Mouse (Mus musculus): ENCODE results near the gene Cyp46a1.

Cyp46a1 gene

DNA sequence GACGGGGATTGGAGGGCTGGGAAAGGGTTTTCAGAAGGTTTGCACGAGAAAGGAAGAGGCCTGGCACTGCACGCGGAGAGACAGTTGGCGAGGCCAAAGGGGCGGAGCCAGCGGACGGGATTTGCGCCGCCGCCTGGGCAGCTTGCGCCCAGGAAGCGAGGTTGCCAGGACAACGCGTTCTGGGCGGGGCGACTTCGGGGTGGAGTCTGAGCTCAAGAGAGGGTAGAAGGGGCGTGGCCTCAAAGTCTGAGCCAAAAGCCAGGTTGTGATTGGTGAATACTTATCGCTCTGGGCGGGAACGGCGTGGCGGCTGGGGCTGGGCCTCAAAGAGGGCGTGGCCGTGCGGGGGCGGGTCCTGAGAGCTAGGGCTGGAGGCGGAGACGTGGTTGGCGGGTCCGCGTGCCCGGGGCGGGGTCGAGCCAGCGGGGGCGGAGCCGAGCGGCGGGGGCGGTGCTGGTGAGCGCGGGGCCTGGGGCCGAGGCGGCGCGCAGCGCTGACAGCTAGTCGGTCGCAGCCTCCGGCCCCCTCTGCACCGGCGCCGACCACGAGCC lies at the start of gene Cyp46a1:
TSS of gene Cyp46a1 (plus strand) at position 487 of the 551 bp plus-strand sequence.
- peak; percentile 100 for DNase-seq

DNA sequence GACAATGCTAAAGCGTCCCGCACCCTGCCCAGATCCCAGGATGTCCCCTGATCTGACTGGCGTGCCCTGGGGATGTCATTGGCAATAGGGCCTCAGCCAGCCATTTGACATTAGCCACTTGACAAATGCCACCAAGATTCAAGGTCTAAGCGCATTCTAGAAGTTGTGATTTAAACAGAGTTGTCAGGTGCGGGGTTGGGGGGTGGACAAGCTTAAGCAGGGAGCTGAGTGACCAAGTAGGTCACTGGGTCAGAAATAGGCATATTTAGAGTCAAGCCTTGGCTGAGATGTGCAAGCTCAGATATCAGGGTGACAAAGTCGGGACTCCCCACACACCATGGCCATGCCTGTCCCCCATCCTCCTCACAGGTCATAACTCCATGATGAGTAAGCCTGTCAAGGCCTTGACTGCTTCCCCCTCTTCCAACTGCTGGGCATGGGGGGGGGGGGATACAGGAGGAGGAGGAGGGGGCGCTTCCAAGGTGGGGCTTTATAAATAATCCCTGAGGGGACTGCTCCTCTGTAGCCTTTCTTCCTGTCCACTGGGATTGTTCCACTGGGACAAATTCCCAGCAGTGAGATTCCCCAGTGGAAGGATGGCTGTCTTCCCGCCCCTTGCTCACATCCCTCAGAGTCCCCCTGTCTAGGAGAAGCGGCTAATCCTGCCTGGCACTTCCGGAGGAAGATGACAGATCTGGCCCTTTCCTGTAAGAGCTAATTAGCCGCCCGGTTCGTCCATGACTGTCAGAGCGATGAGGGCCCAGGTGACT lies 49.5 kb upstream of the Cyp46a1 start:
- DNase-seq = no peak

DNA sequence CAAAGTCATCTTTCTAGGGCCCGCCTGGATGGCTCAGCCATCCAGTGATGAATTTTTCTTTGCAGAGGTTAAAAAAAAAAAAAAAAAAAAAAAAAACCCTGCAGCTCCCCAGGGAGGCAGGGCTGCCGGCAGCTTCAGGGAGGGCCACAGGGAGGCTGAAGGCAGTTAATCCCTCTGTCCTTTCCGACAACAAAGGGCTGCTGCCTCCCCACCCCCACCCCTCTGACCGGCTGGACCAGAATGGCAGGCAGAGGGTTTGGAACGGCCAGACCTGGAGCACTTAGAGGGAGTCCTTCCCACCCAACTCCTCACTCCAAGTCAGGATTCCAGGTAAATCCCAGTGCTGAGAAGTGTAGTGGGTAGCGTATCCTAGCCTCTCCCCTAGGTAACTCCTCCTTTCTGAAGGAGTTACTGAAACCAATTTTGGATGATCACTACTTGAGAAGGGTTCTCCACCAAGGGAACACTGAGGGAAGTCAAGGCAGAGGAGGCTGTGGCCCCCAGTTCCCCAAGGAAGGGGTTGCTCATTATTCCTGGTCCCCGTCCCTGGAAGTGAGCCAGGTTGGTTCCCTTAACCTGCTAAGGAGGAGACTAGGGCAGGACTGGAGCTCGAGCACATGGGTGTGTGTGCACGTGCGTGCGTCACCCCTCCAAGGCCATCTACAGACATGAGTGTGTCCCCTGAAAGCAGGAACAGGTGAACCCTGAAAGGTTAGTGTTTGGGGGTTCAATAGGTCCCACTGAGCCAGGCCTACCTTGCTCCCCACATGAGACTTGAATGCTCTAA lies 48.8 kb upstream of the Cyp46a1 start:
- no peak for DNase-seq

DNA sequence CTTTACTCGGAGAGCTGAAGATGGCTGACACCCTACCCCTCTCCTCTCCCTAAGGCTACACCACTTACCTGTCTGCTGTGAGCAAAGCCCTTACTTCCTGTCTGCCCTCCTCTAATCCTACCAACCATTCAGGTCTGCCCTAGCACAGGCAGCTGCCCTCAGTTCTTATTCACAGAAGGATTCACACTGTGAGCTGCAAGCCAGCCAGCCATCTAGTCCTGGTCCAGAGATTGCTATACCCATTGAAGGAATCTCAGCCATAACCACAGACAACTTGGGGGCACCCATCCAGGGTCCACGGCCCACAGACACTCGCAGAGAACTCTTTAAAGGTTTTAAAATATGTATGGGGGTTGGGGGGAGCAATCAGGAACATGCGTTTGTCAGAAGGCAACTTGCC lies 47.8 kb upstream of the Cyp46a1 start:
- DNase-seq = no peak

DNA sequence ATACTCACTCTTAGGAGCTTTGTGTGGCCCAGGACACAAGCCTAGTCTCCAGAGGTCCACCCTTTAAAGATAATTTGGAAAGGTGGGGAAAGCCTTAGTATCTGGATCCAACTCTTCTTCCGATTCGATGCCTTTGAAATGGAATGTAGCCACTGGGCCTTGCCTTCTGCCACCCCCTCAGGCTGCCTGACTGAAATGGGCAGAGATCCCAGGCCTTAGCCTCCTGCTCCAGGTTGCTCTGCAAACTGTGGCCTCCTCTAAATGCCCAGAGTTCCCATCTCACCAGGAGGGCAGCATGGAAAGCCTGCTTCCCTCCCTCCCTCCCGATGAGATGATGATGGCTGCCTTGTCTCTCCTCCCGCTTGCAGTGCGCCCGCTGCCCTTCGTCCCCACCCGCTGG lies 47.2 kb upstream of the Cyp46a1 start:
- no peak for DNase-seq

DNA sequence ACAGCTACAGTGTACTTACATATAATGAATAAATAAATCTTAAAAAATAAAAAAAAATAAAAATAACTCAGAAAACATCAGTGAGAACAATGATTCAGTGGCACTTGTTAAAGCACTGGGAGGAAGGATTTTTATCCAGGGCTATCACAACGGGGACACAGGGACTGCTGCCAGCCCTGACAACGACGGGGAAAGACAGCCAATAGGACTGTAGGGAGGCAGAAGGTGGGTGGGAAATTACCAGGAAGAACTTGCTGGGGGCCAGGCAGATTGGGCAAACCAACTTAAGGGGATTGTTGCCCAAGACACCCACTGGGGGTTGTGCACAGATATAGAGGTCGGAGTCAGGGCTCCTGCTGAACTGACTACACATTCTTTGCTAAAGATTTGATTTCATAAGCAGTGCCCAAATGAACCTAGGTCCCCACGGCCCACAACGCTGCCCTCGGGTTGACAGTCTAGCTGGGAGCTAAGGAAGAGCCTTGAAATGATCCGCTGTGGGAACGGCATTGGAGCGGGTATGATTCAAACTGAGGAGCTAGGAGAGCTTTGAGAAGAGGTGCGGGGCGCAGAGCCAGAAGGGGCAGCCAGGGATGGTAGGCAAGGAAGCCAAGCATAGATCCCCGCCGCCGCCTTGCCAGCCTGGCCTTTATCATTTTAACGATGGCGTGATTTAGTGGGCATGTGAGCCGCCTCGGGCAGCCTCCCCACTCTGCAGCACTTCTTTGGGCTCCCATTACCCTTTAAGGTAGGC lies 45.9 kb upstream of the Cyp46a1 start:
- no peak for DNase-seq

DNA sequence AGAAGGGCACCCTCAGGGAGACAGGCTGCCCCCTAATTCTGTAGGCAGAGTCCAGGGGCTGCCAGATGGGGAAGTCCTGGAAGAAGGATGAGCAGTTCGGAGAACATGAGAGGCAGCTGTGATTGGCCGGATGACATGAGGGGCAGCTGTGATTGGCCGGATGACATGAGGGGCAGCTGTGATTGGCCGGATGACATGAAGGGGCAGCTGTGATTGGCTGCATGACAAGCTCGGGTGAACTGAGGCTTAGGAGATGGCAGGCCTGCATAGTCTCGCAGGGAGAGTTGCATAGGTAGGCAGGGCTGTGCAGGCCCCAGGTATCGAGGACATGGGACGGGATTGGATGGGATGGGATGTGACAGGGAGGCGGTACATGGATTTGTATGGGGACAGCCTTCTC lies 41.8 kb upstream of the Cyp46a1 start:
- no peak for DNase-seq

DNA sequence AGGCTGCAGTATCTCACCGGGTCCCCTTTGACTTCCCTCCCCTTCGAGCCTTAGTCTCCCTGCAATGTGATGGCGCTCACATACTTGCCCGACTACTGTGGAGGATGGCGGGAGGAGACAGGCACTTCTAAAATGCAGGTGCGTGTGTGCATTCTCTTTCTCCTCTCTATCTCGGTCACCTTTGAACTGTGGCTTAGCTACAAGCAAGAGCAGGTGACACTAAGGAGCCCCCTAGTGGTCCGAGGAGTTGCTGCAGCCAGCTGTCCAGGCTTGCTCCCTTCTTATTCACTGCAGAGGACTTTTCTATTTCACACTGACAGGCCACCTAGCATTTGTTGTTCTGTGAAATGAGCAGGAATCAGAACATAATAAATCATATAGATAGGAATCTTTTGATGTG lies 41.2 kb upstream of the Cyp46a1 start:
- peak; percentile 82 for DNase-seq

DNA sequence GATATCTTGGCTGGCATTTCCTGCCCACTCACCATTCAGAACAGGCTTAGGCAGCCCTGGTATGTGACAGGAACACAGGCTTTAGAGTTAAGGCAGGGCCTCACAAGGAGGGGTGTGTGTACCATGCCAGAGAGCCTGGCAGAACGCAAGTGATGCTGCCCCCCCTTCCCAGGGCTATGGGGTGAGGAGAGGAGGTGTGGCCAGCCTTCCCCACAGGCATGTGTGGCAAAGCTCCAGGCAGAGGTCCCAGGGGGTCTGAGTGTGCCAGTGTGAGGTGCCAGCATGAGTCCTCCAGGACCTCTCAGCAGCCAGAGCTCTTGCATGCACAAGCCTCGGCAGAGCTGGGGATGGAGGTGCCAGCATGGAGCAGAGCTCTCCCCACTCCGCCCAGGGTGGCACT lies 39.6 kb upstream of the Cyp46a1 start:
- no peak for DNase-seq

DNA sequence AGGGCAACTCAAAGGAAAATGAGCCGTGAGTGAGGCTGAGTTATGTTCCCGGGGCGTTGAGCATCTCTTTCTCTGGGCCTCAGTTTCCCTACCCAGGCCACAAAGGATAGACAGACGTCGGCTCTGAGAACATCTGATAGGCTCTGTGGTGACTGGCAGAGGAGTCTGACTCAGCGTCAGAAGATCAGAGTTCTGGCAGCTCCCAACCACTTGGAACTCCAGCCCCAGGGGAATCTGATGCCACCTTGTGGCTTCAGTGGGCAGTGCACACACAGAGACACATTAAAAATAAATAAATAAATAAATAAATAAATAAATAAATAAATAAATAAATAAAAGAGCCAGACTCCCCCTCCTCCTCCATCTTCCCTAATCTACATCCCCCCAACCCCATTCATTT lies 37.1 kb upstream of the Cyp46a1 start:
- no peak for DNase-seq

DNA sequence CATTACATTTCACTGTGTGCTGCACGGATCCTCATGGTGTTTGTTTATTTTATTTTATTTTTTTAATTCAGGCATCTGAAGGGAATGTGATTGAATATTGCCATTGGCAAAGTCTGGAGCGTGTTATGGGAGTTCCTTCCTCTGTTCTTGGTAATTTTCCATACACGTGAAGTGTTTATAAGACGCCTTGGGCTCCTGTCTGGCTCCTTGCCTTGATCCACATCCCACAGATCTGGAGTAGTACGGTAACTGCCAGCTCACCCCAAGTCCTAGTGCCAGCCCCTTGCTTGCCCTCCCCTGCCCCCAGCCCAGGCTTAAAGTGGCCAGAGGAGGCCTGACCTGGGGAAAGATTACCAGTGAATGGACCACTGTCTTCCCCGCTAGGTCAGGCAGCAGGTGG lies 33.2 kb upstream of the Cyp46a1 start:
- DNase-seq = no peak

DNA sequence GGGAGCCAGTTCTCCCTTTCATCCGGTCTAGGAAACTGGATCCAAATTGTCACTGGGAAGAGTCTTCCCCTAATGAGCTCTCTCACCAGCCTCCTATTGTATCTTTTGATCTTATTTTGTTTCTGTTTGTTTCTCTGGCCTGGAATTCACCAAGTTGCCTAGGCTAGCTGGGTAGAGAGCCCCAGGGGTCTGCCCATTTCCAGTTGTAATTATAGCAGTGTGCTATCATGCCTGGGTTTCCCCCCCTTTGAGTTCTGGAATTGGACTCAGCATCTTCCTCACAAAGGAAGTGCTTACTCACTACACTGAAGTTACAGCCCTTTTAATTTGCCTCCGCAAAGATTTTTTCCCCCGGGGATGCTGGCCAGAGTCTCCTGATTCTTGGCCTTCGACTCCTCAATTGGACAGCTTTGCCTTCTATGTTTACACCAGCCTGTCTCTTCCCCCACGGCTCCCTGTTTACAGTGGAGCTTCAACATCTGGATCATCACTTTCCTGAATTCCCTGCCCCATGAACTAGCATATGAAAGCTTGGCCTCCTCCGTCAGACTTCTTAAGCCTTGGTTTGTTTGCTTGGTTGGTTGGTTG lies 30.3 kb upstream of the Cyp46a1 start:
- DNase-seq = no peak

DNA sequence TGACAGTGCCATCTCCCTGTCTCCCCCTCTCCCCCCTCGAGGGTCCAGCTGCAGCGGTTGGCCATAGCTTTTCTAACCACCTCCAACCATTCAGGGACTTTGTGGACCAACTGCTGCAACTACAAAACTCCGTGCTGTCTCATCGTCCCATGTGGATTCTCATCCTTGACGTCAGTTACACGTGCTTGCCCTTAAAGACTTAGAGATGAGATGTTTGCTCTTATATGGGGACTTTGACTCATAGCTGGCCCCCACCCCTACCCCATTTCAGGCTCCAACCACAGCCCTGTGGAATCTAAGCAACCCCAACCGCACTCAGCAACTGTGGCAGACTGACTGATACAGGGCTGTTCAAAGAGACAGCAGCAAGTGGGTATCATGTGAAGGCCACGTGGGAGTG lies 29.0 kb upstream of the Cyp46a1 start:
- no peak for DNase-seq

DNA sequence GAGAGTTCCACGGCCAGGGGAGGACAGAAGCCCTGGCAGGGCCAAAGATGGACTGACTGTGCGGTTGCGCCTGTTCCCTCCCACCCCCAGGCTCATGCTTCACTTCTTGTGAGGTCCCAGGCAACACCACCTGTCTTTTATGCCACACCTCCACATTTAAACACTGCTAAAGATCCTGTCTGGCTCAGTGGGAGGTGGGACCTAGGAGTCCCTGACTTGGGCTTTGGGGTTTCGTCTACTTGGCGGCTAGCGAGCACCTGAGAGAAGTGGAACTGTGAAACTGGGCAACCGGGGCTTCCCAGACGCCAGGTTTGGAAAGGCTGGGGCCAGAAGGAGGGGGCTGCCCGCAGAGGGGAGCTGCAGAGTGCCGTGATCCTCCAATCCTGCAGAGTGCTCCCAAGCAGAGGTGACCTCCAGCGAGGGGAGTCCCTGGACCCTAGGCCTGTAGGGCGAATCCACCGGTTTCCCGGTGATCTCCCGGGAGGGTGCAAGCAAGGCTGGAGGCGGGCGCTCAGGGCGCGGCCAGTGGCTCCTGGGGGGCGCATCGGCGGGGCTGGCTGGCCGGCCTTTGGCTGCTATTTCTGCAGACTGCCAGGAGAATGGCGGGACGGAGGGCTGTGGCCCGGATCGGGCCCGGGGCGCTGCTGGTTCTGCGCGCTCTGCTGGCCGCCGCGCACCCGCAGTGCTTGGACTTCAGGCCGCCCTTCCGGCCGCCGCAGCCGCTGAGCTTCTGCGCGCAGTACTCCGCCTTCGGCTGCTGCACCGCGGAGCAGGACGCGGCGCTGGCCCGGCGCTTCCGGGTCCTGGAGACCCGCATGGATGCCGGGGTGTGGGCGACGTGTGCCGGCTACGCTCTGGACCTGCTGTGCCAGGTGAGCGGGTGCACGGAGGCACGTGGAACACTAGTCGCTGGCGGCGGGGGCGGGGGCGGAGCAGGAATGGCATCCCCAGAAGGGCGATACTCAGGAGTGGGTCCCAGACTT lies 28.1 kb upstream of the Cyp46a1 start, which contains the start of gene Hhipl1:
TSS of gene Hhipl1 (plus strand) at position 459 of the 983 bp plus-strand sequence.
- DNase-seq = peak; percentile 55

DNA sequence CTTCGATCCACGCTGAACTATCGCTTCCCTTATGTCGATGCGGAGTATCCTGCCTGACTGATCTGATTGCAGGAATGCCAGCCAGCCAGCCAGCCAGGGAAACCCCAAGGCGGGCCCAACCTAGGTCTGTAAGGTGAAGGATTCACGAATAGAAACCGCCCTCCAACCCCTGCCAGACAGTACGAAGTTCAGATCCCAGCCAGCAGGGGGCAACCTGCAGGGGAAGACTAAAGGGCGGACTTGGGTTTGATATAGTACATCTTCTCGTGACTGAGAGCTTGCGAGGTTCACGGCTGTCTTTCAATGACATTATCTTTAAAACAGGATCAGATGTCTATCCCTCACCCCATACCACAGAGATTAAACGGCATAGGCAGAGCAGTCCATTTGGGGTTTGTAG lies 26.6 kb upstream of the Cyp46a1 start:
- peak; percentile 73 for DNase-seq

DNA sequence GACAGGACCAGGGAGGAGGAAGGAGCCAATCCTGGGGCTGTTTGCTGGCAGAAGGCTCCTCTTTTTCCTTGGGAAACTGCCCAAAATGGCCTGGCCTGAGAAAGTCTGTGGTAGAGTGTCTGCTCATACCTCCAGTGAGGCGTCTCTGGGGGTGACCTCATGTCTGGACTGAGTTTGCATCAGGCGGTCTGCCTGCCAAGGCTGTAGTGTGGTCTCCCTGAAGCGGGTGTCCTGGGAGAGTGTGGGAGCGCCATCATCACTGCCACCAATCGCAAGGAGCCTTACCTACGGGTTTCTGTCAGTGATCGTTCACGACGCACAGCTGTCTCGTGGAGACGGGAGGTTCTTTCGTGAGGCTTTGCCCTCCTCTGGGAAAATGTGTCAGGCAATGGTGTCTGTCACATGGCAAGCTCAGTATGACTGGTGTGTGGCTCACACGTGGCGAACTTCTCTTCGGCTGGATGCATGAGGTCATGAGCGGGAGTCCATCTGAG lies 25.8 kb upstream of the Cyp46a1 start:
- DNase-seq = peak; percentile 59

DNA sequence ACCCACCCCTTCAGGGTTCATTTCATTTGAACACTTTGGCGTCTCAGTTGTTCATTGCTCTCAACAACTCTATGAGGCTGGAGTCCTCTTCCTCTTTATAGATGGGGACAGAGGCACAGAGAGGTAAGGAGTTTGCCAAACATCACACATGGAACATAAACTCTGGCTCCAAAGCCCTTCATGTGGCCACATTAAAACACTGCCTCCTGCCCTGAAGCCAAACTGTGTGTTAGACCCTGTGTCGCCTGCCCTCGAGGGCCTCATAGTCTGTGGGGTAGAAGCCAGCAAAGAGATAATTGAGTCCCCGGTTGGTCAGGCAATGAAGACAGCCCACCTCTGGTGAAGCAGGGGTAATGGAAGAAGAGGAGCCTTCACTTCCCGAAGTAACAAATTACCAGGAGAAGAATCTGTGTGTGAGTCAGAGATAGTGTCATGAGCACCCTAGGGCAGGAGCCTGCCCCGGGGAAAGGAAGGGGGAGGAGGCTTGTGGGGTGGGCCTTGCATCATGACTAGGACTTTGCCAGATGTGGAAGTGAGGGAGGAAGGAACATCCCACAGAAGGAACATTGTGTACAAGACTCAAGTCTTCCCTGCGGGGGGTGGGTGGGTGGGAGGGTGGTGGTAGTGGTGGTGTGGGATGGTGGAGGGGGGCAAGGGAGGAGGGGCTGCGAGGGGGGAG lies 24.9 kb upstream of the Cyp46a1 start:
- peak; percentile 55 for DNase-seq

DNA sequence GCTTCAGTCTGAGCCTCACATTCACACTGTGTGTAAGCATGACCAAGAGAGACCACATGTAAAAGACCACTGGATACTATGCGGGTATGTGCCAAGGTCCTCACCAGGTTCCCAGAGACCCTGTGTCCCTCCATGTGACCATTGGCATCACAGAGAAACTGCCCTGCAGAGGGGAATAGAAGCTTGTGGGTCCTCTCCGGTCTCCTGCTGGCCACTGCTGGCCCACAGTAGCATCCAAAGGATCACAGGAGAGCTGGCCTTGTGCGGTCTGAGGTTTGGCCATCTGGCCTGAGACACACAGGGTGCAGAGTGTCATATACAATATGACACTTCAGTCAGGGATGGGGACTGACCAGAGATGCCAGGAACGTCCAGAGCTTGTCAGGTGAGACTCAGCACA lies 24.1 kb upstream of the Cyp46a1 start:
- DNase-seq = no peak

DNA sequence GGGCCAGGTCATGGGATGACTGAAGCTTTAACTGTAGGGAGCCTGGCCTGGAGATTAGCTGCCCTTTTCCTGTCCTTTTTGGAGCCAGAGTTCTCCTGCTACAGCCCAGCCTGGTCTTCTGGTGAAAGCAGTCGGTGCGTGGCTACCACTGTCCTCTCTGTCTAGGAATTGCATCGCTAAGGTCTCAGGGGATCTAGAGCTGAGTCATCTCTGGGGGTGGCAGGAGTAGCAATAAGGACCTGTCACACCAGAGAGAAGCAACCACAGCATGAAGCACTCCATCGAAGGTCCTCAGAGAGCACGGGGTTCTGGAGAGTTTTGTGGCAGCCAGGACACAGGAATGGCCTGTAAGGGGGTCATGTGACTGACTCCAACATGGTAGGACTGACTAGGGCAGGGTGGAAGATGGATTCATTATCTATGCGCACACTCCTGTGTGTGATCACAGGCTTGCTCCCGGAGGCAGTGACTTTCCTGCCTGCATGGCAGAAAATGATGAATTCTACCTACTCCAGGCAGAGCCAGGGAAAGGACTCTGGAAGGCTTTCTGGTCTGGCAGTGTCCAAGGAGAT lies 23.6 kb upstream of the Cyp46a1 start:
- DNase-seq = no peak

DNA sequence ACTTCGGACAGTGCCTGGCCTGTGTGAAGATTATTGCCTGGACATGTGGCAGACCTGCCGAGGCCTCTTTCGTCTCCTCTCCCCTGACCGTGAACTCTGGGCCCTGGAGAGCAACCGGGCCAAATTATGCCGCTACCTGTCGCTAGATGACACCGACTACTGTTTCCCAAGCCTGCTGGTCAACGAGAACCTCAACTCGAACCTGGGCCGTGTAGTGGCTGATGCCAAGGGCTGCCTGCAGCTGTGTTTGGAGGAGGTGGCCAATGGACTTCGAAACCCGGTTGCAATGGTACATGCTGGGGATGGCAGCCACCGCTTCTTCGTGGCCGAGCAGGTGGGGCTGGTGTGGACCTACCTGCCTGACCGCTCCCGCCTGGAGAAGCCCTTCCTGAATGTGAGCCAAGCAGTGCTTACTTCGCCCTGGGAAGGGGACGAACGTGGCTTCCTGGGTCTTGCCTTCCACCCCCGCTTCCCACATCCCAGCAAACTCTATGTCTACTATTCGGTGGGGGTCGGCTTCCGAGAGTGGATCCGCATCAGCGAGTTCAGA lies 22.4 kb upstream of the Cyp46a1 start:
- DNase-seq = no peak
